Mouse (Mus musculus) intestine, embryonic 15.5 days (tissue): ENCODE results near the gene Mki67. TPM values are rescaled to one million over a fixed set of nuclear protein-coding genes. Genes with fewer than 3 reads are reported as not detected.

ENCODE experiments used
- ATAC-seq: fragments of 200-750 bp; cut with Nextera tagmentation; 2 replicates; pipeline ENCODE4 v1.8.0; 2017; ENCODE audit warnings: moderate TSS enrichment, moderate library complexity
- H3K27ac ChIP-seq: fragments of 300-500 bp; sonication (generic); 2 replicates; pipeline ENCODE4 v1.5.1; 2015; ENCODE audit warnings: mild to moderate bottlenecking, inconsistent platforms
- H3K27me3 ChIP-seq: fragments of 300-500 bp; sonication (generic); replicated peaks from 2 replicates; pipeline ENCODE4 v1.6.1; 2015; ENCODE audit warnings: inconsistent platforms
- H3K36me3 ChIP-seq: fragments of 300-500 bp; sonication (generic); 2 replicates; pipeline ENCODE4 v1.6.1; 2015; ENCODE audit warnings: inconsistent platforms
- H3K4me1 ChIP-seq: fragments of 300-500 bp; sonication (generic); replicated peaks from 2 replicates; pipeline ENCODE4 v1.6.1; 2015; ENCODE audit warnings: inconsistent platforms
- H3K4me2 ChIP-seq: fragments of 300-500 bp; sonication (generic); replicated peaks from 2 replicates; pipeline ENCODE4 v1.6.1; 2015; ENCODE audit warnings: mild to moderate bottlenecking, inconsistent platforms
- H3K4me3 ChIP-seq: fragments of 300-500 bp; sonication (generic); replicated peaks from 2 replicates; pipeline ENCODE4 v1.5.1; 2015; ENCODE audit warnings: inconsistent platforms
- H3K9ac ChIP-seq: fragments of 300-500 bp; sonication (generic); 2 replicates; pipeline ENCODE4 v1.6.1; 2015; ENCODE audit warnings: inconsistent platforms
- H3K9me3 ChIP-seq: fragments of 300-500 bp; sonication (generic); 2 replicates; pipeline ENCODE4 v1.6.1; 2016; ENCODE audit warnings: inconsistent platforms
- WGBS: fragments of 180-500 bp; shearing (Covaris S2); methylation state at CpG from one replicate; pipeline ENCODE4 v1.1.7; 2015; 5-methylcytosine and 5-hydroxymethylcytosine counted together
- polyA plus RNA-seq: library from polyadenylated mRNA; unstranded; fragments of >200 nt; fragmentation: Nextera tagmentation; extraction: Ambion mirVana; gene quantifications from 2 replicates; pipeline ENCODE4 v1.2.1, GENCODE M21; 2015

The Mki67 gene
- polyA plus RNA-seq, 1 experiment from 2014 or later = 37.6 TPM

- peaks cover 7% of the 10 kb centered on the region; the same call in 1 of the 2 replicates for H3K4me1 ChIP-seq
- no peaks in the 10 kb centered on the region for H3K9me3 ChIP-seq
- no peak overlapping the region for H3K27ac ChIP-seq
- ATAC-seq = no peak
- no peaks in the 10 kb centered on the region for H3K27me3 ChIP-seq
- H3K4me2 ChIP-seq = no peak overlapping the region
- no peak overlapping the region for H3K4me3 ChIP-seq
- 84% methylated on average over 7 of the region's 7 CpGs for WGBS
- H3K36me3 ChIP-seq = no peaks in the 10 kb centered on the region
- no peak overlapping the region for H3K9ac ChIP-seq
Observed at GRCm38 (mm10) chr7:135658150-135658549, 58.0 kb downstream of the Mki67 start.

- H3K4me3 ChIP-seq = no peak overlapping the region
- H3K4me1 ChIP-seq = peaks cover 11% of the 10 kb centered on the region; the same call in 1 of the 2 replicates
- WGBS = 70% methylated on average over 4 of the region's 4 CpGs
- no peaks in the 10 kb centered on the region for H3K9me3 ChIP-seq
- ATAC-seq = no peak
- H3K4me2 ChIP-seq = no peak overlapping the region
- H3K9ac ChIP-seq = no peak overlapping the region
- H3K27ac ChIP-seq = no peak overlapping the region
- no peaks in the 10 kb centered on the region for H3K36me3 ChIP-seq
- H3K27me3 ChIP-seq = no peaks in the 10 kb centered on the region
Observed at GRCm38 (mm10) chr7:135655113-135655512, 61.0 kb downstream of the Mki67 start.

GRCm38 (mm10) chr7:135654288-135654687 lies 61.9 kb downstream of the Mki67 start:
- Histone ChIP-seq H3K4me2 (no peak overlapping the region), H3K9ac (no peak overlapping the region), H3K4me1 (peaks cover 11% of the 10 kb centered on the region; the same call in 1 of the 2 replicates), H3K9me3 (no peaks in the 10 kb centered on the region), H3K4me3 (no peak overlapping the region), H3K27ac (no peak overlapping the region), H3K27me3 (no peaks in the 10 kb centered on the region), H3K36me3 (no peaks in the 10 kb centered on the region)
- 88% methylated on average over 6 of the region's 6 CpGs for WGBS
- no peak for ATAC-seq

GRCm38 (mm10) chr7:135653601-135654000 lies 62.6 kb downstream of the Mki67 start:
- H3K4me1 ChIP-seq = peaks cover 11% of the 10 kb centered on the region; the same call in 1 of the 2 replicates
- no peak overlapping the region for H3K9ac ChIP-seq
- H3K4me2 ChIP-seq = no peak overlapping the region
- H3K4me3 ChIP-seq = no peak overlapping the region
- no peaks in the 10 kb centered on the region for H3K27me3 ChIP-seq
- 90% methylated on average over 7 of the region's 7 CpGs for WGBS
- no peak overlapping the region for H3K27ac ChIP-seq
- H3K9me3 ChIP-seq = no peaks in the 10 kb centered on the region
- no peaks in the 10 kb centered on the region for H3K36me3 ChIP-seq
- no peak for ATAC-seq

- WGBS = 74% methylated on average over 11 of the region's 11 CpGs
- Histone ChIP-seq H3K36me3 (no peaks in the 10 kb centered on the region), H3K4me1 (peaks cover 11% of the 10 kb centered on the region; the same call in 1 of the 2 replicates), H3K4me3 (no peak overlapping the region), H3K27ac (no peak overlapping the region), H3K9ac (no peak overlapping the region), H3K4me2 (no peak overlapping the region), H3K9me3 (no peaks in the 10 kb centered on the region), H3K27me3 (no peaks in the 10 kb centered on the region)
- no peak for ATAC-seq
Observed at GRCm38 (mm10) chr7:135652781-135653180, 63.4 kb downstream of the Mki67 start.

GRCm38 (mm10) chr7:135651831-135652511 lies 64.2 kb downstream of the Mki67 start:
- Histone ChIP-seq H3K27ac (no peak overlapping the region), H3K4me2 (peak overlapping the region; percentile 48)
- peak; percentile 62; the same call in 1 of the 2 replicates for ATAC-seq

GRCm38 (mm10) chr7:135650061-135650460 lies 66.1 kb downstream of the Mki67 start:
- 75% methylated on average over 5 of the region's 5 CpGs for WGBS
- H3K9me3 ChIP-seq = no peaks in the 10 kb centered on the region
- H3K36me3 ChIP-seq = no peaks in the 10 kb centered on the region
- no peak overlapping the region for H3K4me3 ChIP-seq
- no peak overlapping the region for H3K27ac ChIP-seq
- H3K4me1 ChIP-seq = 0 out of 2 replicates have a peak, but pooled peaks cover 4% of the 10 kb centered on the region
- no peak for ATAC-seq
- H3K4me2 ChIP-seq = no peak overlapping the region
- no peaks in the 10 kb centered on the region for H3K27me3 ChIP-seq
- H3K9ac ChIP-seq = no peak overlapping the region

More at GRCm38 (mm10) chr7:135651831-135652511, 64.2 kb downstream of the Mki67 start:
- H3K4me1 ChIP-seq = peaks cover 11% of the 10 kb centered on the region; the same call in 1 of the 2 replicates
- WGBS = 40% methylated on average over 18 of the region's 18 CpGs
- H3K9ac ChIP-seq = no peak overlapping the region
- no peaks in the 10 kb centered on the region for H3K9me3 ChIP-seq
- H3K4me3 ChIP-seq = peak overlapping the region; percentile 21; the same call in 1 of the 2 replicates
- no peaks in the 10 kb centered on the region for H3K36me3 ChIP-seq
- H3K27me3 ChIP-seq = no peaks in the 10 kb centered on the region

GRCm38 (mm10) chr7:135649306-135649705 lies 66.9 kb downstream of the Mki67 start:
- Histone ChIP-seq H3K9ac (no peak overlapping the region), H3K36me3 (no peaks in the 10 kb centered on the region), H3K27ac (no peak overlapping the region), H3K4me3 (no peak overlapping the region), H3K9me3 (no peaks in the 10 kb centered on the region), H3K27me3 (no peaks in the 10 kb centered on the region), H3K4me2 (no peak overlapping the region), H3K4me1 (0 out of 2 replicates have a peak, but pooled peaks cover 4% of the 10 kb centered on the region)
- no peak for ATAC-seq
- WGBS = 92% methylated on average over 1 of the region's 1 CpGs

- Histone ChIP-seq H3K27me3 (no peaks in the 10 kb centered on the region), H3K4me3 (no peak overlapping the region), H3K36me3 (no peaks in the 10 kb centered on the region), H3K4me2 (no peak overlapping the region), H3K9me3 (no peaks in the 10 kb centered on the region), H3K9ac (no peak overlapping the region), H3K4me1 (0 out of 2 replicates have a peak, but pooled peaks cover 4% of the 10 kb centered on the region), H3K27ac (no peak overlapping the region)
- WGBS = 73% methylated on average over 8 of the region's 8 CpGs
- ATAC-seq = no peak
Observed at GRCm38 (mm10) chr7:135648821-135649220, 67.3 kb downstream of the Mki67 start.

GRCm38 (mm10) chr7:135646976-135647375 lies 69.2 kb downstream of the Mki67 start:
- Histone ChIP-seq H3K4me3 (no peak overlapping the region), H3K27ac (no peak overlapping the region), H3K9me3 (no peaks in the 10 kb centered on the region), H3K36me3 (no peaks in the 10 kb centered on the region), H3K9ac (no peak overlapping the region), H3K4me1 (0 out of 2 replicates have a peak, but pooled peaks cover 4% of the 10 kb centered on the region), H3K27me3 (no peaks in the 10 kb centered on the region), H3K4me2 (no peak overlapping the region)
- WGBS = 84% methylated on average over 6 of the region's 6 CpGs
- no peak for ATAC-seq

- ATAC-seq = no peak
- Histone ChIP-seq H3K36me3 (no peaks in the 10 kb centered on the region), H3K4me1 (no peaks in the 10 kb centered on the region), H3K4me2 (no peak overlapping the region), H3K27ac (no peak overlapping the region), H3K27me3 (no peaks in the 10 kb centered on the region), H3K9ac (no peak overlapping the region), H3K4me3 (no peak overlapping the region), H3K9me3 (no peaks in the 10 kb centered on the region)
- WGBS = 88% methylated on average over 1 of the region's 1 CpGs
Observed at GRCm38 (mm10) chr7:135644452-135644851, 71.7 kb downstream of the Mki67 start.

GRCm38 (mm10) chr7:135641698-135642507 lies 74.3 kb downstream of the Mki67 start:
- no peak overlapping the region for H3K4me3 ChIP-seq
- 64% methylated on average over 14 of the region's 14 CpGs for WGBS
- no peaks in the 10 kb centered on the region for H3K9me3 ChIP-seq
- no peak overlapping the region for H3K9ac ChIP-seq
- ATAC-seq = no peak
- H3K27ac ChIP-seq = no peak overlapping the region
- no peak overlapping the region for H3K4me2 ChIP-seq
- H3K36me3 ChIP-seq = no peaks in the 10 kb centered on the region
- no peaks in the 10 kb centered on the region for H3K4me1 ChIP-seq
- no peaks in the 10 kb centered on the region for H3K27me3 ChIP-seq
